Comparison of ENCODE assay signal across 26 mouse cellular contexts in the genomic region with DNA sequence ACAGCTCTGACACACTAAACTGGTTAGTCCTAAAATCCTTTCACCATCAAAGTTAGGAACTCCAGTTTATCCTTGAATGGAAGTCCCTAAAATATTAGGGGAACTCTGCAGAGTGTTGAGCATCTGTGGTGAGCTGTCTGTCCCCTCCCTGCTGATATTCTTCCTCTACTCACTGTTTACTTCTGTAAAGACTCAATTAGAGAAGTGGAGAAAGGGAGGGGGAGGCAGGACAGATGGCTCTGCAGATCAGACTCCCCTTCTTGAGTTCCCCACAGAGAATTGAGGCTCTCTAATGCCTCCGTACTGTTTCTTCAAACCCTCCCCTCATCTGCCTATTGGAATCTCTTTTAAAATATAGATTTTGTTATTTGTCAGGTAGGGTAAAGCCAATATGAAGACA.
DNase-seq lines count a peak whose midpoint lies in the region; ATAC-seq and TF ChIP-seq lines count a peak whose summit lies in the region.
"Had no signal": no experiment of that assay in that cellular context is flagged by ENCODE, and none has a peak within 500 bp of the region (broad histone marks: within the 10 kb centered on the region; RNA-seq: fewer than 3 reads in every experiment).

No protein-coding gene starts in this region.

- H3K9me3 ChIP-seq in hindbrain, postnatal 0 days (ENCODE audit: low read length), result no peaks in the 10 kb centered on the region
- H3K9me3 ChIP-seq in hindbrain, embryonic 10.5 days, result no peaks in the 10 kb centered on the region
- H3K9me3 ChIP-seq in kidney, postnatal 0 days (replicated peaks; ENCODE audit: low read length), result no peaks in the 10 kb centered on the region
- H3K9me3 ChIP-seq: embryonic facial prominence, embryonic 10.5 days; embryonic facial prominence, embryonic 13.5 days; forebrain, embryonic 12.5 days; hindbrain, embryonic 13.5 days had no signal

- H3K36me3 ChIP-seq in hindbrain, postnatal 0 days (ENCODE audit: insufficient read depth, low read length), result no peaks in the 10 kb centered on the region
- no peaks in the 10 kb centered on the region for H3K36me3 ChIP-seq in hindbrain, embryonic 10.5 days
- no peaks in the 10 kb centered on the region for H3K36me3 ChIP-seq in kidney, postnatal 0 days (ENCODE audit: insufficient read depth, low read length)
- H3K36me3 ChIP-seq: embryonic facial prominence, embryonic 10.5 days; embryonic facial prominence, embryonic 13.5 days; forebrain, embryonic 12.5 days; hindbrain, embryonic 13.5 days had no signal

- 0 out of 2 replicates have a peak, but pooled peaks have one; percentile 29 for ATAC-seq in hindbrain, postnatal 0 days
- no peak for ATAC-seq in kidney, postnatal 0 days (replicated peaks; ENCODE audit: low FRiP score, low read depth)
- ATAC-seq in megakaryocyte, adult 5-6 weeks (ENCODE audit: poor library complexity, severe bottlenecking), result no peak
- ATAC-seq: CD4-positive, CD25-positive, alpha-beta regulatory T cell, adult 4 months; forebrain, postnatal 0 days; hindbrain, embryonic 16.5 days; inflammation-experienced regulatory T-cells, adult 6 months; Patski had no signal

- H3K9ac ChIP-seq in hindbrain, postnatal 0 days (replicated peaks; ENCODE audit: low read length), result no peak overlapping the region
- no peak overlapping the region for H3K9ac ChIP-seq in kidney, postnatal 0 days (ENCODE audit: low read depth, low read length)
- H3K9ac ChIP-seq: embryonic facial prominence, embryonic 13.5 days; forebrain, embryonic 12.5 days; forebrain, postnatal 0 days; hindbrain, embryonic 13.5 days had no signal

- H3K27me3 ChIP-seq in hindbrain, postnatal 0 days (ENCODE audit: insufficient read depth, low read length), result no peaks in the 10 kb centered on the region
- H3K27me3 ChIP-seq in hindbrain, embryonic 10.5 days (ENCODE audit: insufficient read depth, poor library complexity, severe bottlenecking), result no peaks in the 10 kb centered on the region
- no peaks in the 10 kb centered on the region for H3K27me3 ChIP-seq in kidney, postnatal 0 days (ENCODE audit: insufficient read depth, low read length)
- H3K27me3 ChIP-seq: embryonic facial prominence, embryonic 13.5 days; forebrain, embryonic 12.5 days; hindbrain, embryonic 13.5 days; Patski had no signal

- H3K27ac ChIP-seq in hindbrain, postnatal 0 days, result no peak overlapping the region
- H3K27ac ChIP-seq in hindbrain, embryonic 10.5 days, result no peak overlapping the region
- no peak overlapping the region for H3K27ac ChIP-seq in kidney, postnatal 0 days
- H3K27ac ChIP-seq: embryonic facial prominence, embryonic 10.5 days; embryonic facial prominence, embryonic 13.5 days; forebrain, embryonic 12.5 days; gastrocnemius, adult 2 months; hindbrain, embryonic 13.5 days had no signal

- DNase-seq in hindbrain, postnatal 0 days (ENCODE audit: low spot score), result no peak
- DNase-seq in hindbrain, embryonic 10.5 days (ENCODE audit: low spot score), result no peak
- peak; percentile 10 for DNase-seq in kidney, postnatal 0 days (ENCODE audit: low spot score)
- DNase-seq in kidney, postnatal 14 days, result no peak
- peak; percentile 41 for DNase-seq in MEL-GATA-1-ER (ENCODE audit: extremely low read depth, low read depth)
- no peak for DNase-seq in thymus, postnatal 0 days (ENCODE audit: low spot score)
- DNase-seq: adrenal gland, postnatal 10 days; adrenal gland, postnatal 36 days; cerebellum, adult 11-12 months; cerebellum, adult 8-10 months; cerebellum, postnatal 36 days; embryo, embryonic 11 days; forebrain, postnatal 0 days; gastrocnemius, adult 2 months; gastrocnemius, postnatal 14 days had no signal

- no peak for TF ChIP-seq CTCF in hindbrain, postnatal 0 days (IDR thresholded peaks at IDR 0.05; ENCODE audit: low read depth)
- TF ChIP-seq CTCF in kidney, postnatal 0 days (IDR thresholded peaks at IDR 0.05; ENCODE audit: low read depth), result no peak

- no peak overlapping the region for H3K4me3 ChIP-seq in hindbrain, postnatal 0 days (ENCODE audit: low read length)
- H3K4me3 ChIP-seq in hindbrain, embryonic 10.5 days, result no peak overlapping the region
- H3K4me3 ChIP-seq in kidney, postnatal 0 days (replicated peaks; ENCODE audit: low read depth, low read length), result no peak overlapping the region
- H3K4me3 ChIP-seq: embryonic facial prominence, embryonic 10.5 days; embryonic facial prominence, embryonic 13.5 days; erythroblast, embryonic 14.5 days; forebrain, embryonic 12.5 days; gastrocnemius, adult 2 months; hindbrain, embryonic 13.5 days had no signal

- no peaks in the 10 kb centered on the region for H3K4me1 ChIP-seq in hindbrain, postnatal 0 days (ENCODE audit: insufficient read depth, low read length)
- H3K4me1 ChIP-seq in hindbrain, embryonic 10.5 days (replicated peaks), result no peaks in the 10 kb centered on the region
- H3K4me1 ChIP-seq in kidney, postnatal 0 days (replicated peaks; ENCODE audit: insufficient read depth, low read length), result no peaks in the 10 kb centered on the region
- H3K4me1 ChIP-seq: embryonic facial prominence, embryonic 10.5 days; embryonic facial prominence, embryonic 13.5 days; forebrain, embryonic 12.5 days; hindbrain, embryonic 13.5 days had no signal

- 34% methylated on average over 1 of the region's 1 CpGs for WGBS in hindbrain, postnatal 0 days
- 54% methylated on average over 1 of the region's 1 CpGs for WGBS in hindbrain, embryonic 10.5 days
- 17% methylated on average over 1 of the region's 1 CpGs for WGBS in kidney, postnatal 0 days

- H3K4me2 ChIP-seq in hindbrain, postnatal 0 days (ENCODE audit: low read depth, low read length), result no peak overlapping the region
- H3K4me2 ChIP-seq in kidney, postnatal 0 days (ENCODE audit: low read length), result no peak overlapping the region
- H3K4me2 ChIP-seq: embryonic facial prominence, embryonic 13.5 days; forebrain, embryonic 12.5 days; heart, embryonic 11.5 days; hindbrain, embryonic 13.5 days had no signal

Comparison
In these comparisons a context has a peak if more than half of its experiments do, and no peak if none do; other contexts are left out.
1. DNase-seq: peak in kidney, postnatal 0 days (single experiment) and MEL-GATA-1-ER (single experiment); none in hindbrain, postnatal 0 days (single experiment), hindbrain, embryonic 10.5 days (single experiment), kidney, postnatal 14 days (single experiment) and thymus, postnatal 0 days (single experiment).